8 mouse cellular contexts compared by ENCODE assay signal in genomic region chr11:48870781-48871180, GRCm38 (mm10). TPM values are rescaled to one million over a fixed set of nuclear protein-coding genes. Genes with fewer than 3 reads are reported as not detected.
DNase-seq lines count a peak whose midpoint lies in the region; ATAC-seq and TF ChIP-seq lines count a peak whose summit lies in the region.

No protein-coding gene starts in this region.

- H3K4me1 ChIP-seq in hindbrain, embryonic 13.5 days (replicated peaks) = peaks cover 16% of the 10 kb centered on the region
- peaks cover 16% of the 10 kb centered on the region for H3K4me1 ChIP-seq in midbrain, embryonic 13.5 days (replicated peaks)

- WGBS in hindbrain, embryonic 13.5 days = 40% methylated on average over 7 of the region's 7 CpGs
- WGBS in midbrain, embryonic 13.5 days = 44% methylated on average over 7 of the region's 7 CpGs

- peak; percentile 13; the same call in 1 of the 2 replicates for ATAC-seq in common myeloid progenitor, adult 5-6 weeks (replicated peaks; ENCODE audit: low read depth, poor library complexity, severe bottlenecking)
- no peak for ATAC-seq in hindbrain, embryonic 13.5 days (ENCODE audit: low FRiP score)
- ATAC-seq in midbrain, embryonic 13.5 days = 0 out of 2 replicates have a peak, but pooled peaks have one; percentile 31

- no peak for TF ChIP-seq CTCF in left cerebral cortex, adult 2 months (IDR thresholded peaks at IDR 0.05)

- H3K4me3 ChIP-seq in left cerebral cortex, adult 2 months = peak overlapping the region; percentile 61
- H3K4me3 ChIP-seq in hindbrain, embryonic 13.5 days = peak overlapping the region; percentile 42
- H3K4me3 ChIP-seq in midbrain, embryonic 13.5 days (replicated peaks) = peak overlapping the region; percentile 38

- peaks cover 15% of the 10 kb centered on the region for H3K27me3 ChIP-seq in hindbrain, embryonic 13.5 days
- peaks cover 20% of the 10 kb centered on the region for H3K27me3 ChIP-seq in midbrain, embryonic 13.5 days

- H3K9me3 ChIP-seq in hindbrain, embryonic 13.5 days = no peaks in the 10 kb centered on the region
- H3K9me3 ChIP-seq in midbrain, embryonic 13.5 days = no peaks in the 10 kb centered on the region

- intact Hi-C loops in left cerebral cortex, adult 2 months (cut with DNase I) = loop anchor here (5.0 kb wide), 2 partner anchors 397 to 667 kb away; no protein-coding TSS in a partner anchor
- intact Hi-C loops in left cerebral cortex, postnatal 36 days (cut with DNase I) = loop anchor here (5.0 to 10.0 kb wide), 2 partner anchors 314 to 402 kb away; partner anchors contain the start of gene Btnl9

- H3K27ac ChIP-seq in left cerebral cortex, adult 2 months = peak overlapping the region; percentile 64
- H3K27ac ChIP-seq in hindbrain, embryonic 13.5 days = no peak overlapping the region
- no peak overlapping the region for H3K27ac ChIP-seq in midbrain, embryonic 13.5 days

- no peak for DNase-seq in left cerebral cortex, adult 2 months (ENCODE audit: extremely low spot score in 1 of 2, low spot score in 2 of 2)
- DNase-seq in left cerebral cortex, postnatal 36 days (ENCODE audit: low spot score in 2 of 2) = no peak
- DNase-seq in adrenal gland, adult 18-20 months (ENCODE audit: low spot score in 2 of 2) = no peak
- DNase-seq in ovary, postnatal 10 days (ENCODE audit: low spot score) = no peak
- no peak for DNase-seq in right cerebral cortex, postnatal 14 days

- H3K4me2 ChIP-seq in hindbrain, embryonic 13.5 days = peak overlapping the region; percentile 73
- peak overlapping the region; percentile 67 for H3K4me2 ChIP-seq in midbrain, embryonic 13.5 days (replicated peaks)

- no peaks in the 10 kb centered on the region for H3K36me3 ChIP-seq in hindbrain, embryonic 13.5 days
- no peaks in the 10 kb centered on the region for H3K36me3 ChIP-seq in midbrain, embryonic 13.5 days

- peak overlapping the region; percentile 63 for H3K9ac ChIP-seq in hindbrain, embryonic 13.5 days
- H3K9ac ChIP-seq in midbrain, embryonic 13.5 days (replicated peaks) = peak overlapping the region; percentile 53; the same call in 1 of the 2 replicates

RNA-seq across cellular contexts. Expression of gene Irgm1, which starts 0.7 kb away (rescaled TPM):
- total RNA-seq in left cerebral cortex, adult 2 months (2021) = 1 to 10 TPM; 5.5 to 5.6 TPM
- total RNA-seq in left cerebral cortex, postnatal 36 days (2021) = 1 to 10 TPM; 5.2 to 6.2 TPM
- total RNA-seq in common myeloid progenitor, adult 5-6 weeks (2017) = 49.1 and 58.2 TPM in 2 replicates
- 2.7 and 2.8 TPM in 2 replicates for polyA plus RNA-seq in hindbrain, embryonic 13.5 days (2015; fragmentation: Nextera tagmentation; extraction: Ambion mirVana)
- polyA plus RNA-seq in midbrain, embryonic 13.5 days (2015; fragmentation: Nextera tagmentation; extraction: Ambion mirVana) = 1.8 and 1.9 TPM in 2 replicates
- total RNA-seq in adrenal gland, adult 18-20 months (2021) = 10 to 100 TPM; 16.6 to 27.6 TPM

RNA-seq across cellular contexts. Expression of gene Gm5431, which starts 31.2 kb away (rescaled TPM):
- total RNA-seq in left cerebral cortex, adult 2 months (2021) = under 1 TPM; 0.18 to 0.33 TPM
- under 1 TPM; 0.16 to 0.22 TPM for total RNA-seq in left cerebral cortex, postnatal 36 days (2021)
- total RNA-seq in common myeloid progenitor, adult 5-6 weeks (2017) = 0.59 and 1.5 TPM in 2 replicates
- polyA plus RNA-seq in hindbrain, embryonic 13.5 days (2015; fragmentation: Nextera tagmentation; extraction: Ambion mirVana) = 0.13 and 0.16 TPM in 2 replicates
- 0.17 and 0.21 TPM in 2 replicates for polyA plus RNA-seq in midbrain, embryonic 13.5 days (2015; fragmentation: Nextera tagmentation; extraction: Ambion mirVana)
- total RNA-seq in adrenal gland, adult 18-20 months (2021) = 1 to 10 TPM; 1.9 to 4.4 TPM

RNA-seq across cellular contexts. Expression of gene Gm12184, which starts 44.3 kb away (rescaled TPM):
- total RNA-seq in left cerebral cortex, adult 2 months (2021) = 1 to 10 TPM; 1.1 to 2.6 TPM
- total RNA-seq in left cerebral cortex, postnatal 36 days (2021) = 1 to 10 TPM; 1.3 to 3.0 TPM
- total RNA-seq in common myeloid progenitor, adult 5-6 weeks (2017) = 48.6 and 64.4 TPM in 2 replicates
- 2.8 and 4.4 TPM in 2 replicates for polyA plus RNA-seq in hindbrain, embryonic 13.5 days (2015; fragmentation: Nextera tagmentation; extraction: Ambion mirVana)
- polyA plus RNA-seq in midbrain, embryonic 13.5 days (2015; fragmentation: Nextera tagmentation; extraction: Ambion mirVana) = 3.4 and 3.6 TPM in 2 replicates
- total RNA-seq in adrenal gland, adult 18-20 months (2021) = 1 to 10 TPM in 1 of 2 experiments, under 1 TPM in 1; 0.76 to 3.1 TPM

RNA-seq across cellular contexts. Expression of gene Trim7, which starts 44.8 kb away (rescaled TPM):
- total RNA-seq in left cerebral cortex, adult 2 months (2021) = 1 to 10 TPM; 2.4 to 3.3 TPM
- total RNA-seq in left cerebral cortex, postnatal 36 days (2021) = 1 to 10 TPM; 2.5 to 3.0 TPM
- 0.19 and 0.78 TPM in 2 replicates for total RNA-seq in common myeloid progenitor, adult 5-6 weeks (2017)
- polyA plus RNA-seq in hindbrain, embryonic 13.5 days (2015; fragmentation: Nextera tagmentation; extraction: Ambion mirVana) = 1.0 and 2.8 TPM in 2 replicates
- 0.89 and 1.0 TPM in 2 replicates for polyA plus RNA-seq in midbrain, embryonic 13.5 days (2015; fragmentation: Nextera tagmentation; extraction: Ambion mirVana)
- 1 to 10 TPM; 3.6 to 9.8 TPM for total RNA-seq in adrenal gland, adult 18-20 months (2021)

RNA-seq across cellular contexts. Expression of gene Trim41, which starts 53.6 kb away (rescaled TPM):
- total RNA-seq in left cerebral cortex, adult 2 months (2021) = 10 to 100 TPM; 61.7 to 67.7 TPM
- total RNA-seq in left cerebral cortex, postnatal 36 days (2021) = 10 to 100 TPM; 61.2 to 62.1 TPM
- 50.2 and 70.9 TPM in 2 replicates for total RNA-seq in common myeloid progenitor, adult 5-6 weeks (2017)
- polyA plus RNA-seq in hindbrain, embryonic 13.5 days (2015; fragmentation: Nextera tagmentation; extraction: Ambion mirVana) = 7.5 TPM in 2 replicates
- polyA plus RNA-seq in midbrain, embryonic 13.5 days (2015; fragmentation: Nextera tagmentation; extraction: Ambion mirVana) = 6.9 and 7.0 TPM in 2 replicates
- 10 to 100 TPM; 45.9 to 48.9 TPM for total RNA-seq in adrenal gland, adult 18-20 months (2021)

Comparison
In these comparisons a context has a peak if more than half of its experiments do, and no peak if none do; other contexts are left out.
1. RNA of gene Gm12184, which starts 44.3 kb away (total RNA-seq): 48.6 to 64.4 TPM in common myeloid progenitor, adult 5-6 weeks; 0.76 to 3.1 TPM in adrenal gland, adult 18-20 months, 1.3 to 3.0 TPM in left cerebral cortex, postnatal 36 days and 1.1 to 2.6 TPM in left cerebral cortex, adult 2 months; every median in the first group is over 10 times any median in the second.
2. Peak in every context shown above with its lines, with median percentiles within 50 percentile points of each other: H3K4me3 ChIP-seq.